Mouse (Mus musculus): ENCODE results near the gene Wdr70.

The Wdr70 gene

DNA sequence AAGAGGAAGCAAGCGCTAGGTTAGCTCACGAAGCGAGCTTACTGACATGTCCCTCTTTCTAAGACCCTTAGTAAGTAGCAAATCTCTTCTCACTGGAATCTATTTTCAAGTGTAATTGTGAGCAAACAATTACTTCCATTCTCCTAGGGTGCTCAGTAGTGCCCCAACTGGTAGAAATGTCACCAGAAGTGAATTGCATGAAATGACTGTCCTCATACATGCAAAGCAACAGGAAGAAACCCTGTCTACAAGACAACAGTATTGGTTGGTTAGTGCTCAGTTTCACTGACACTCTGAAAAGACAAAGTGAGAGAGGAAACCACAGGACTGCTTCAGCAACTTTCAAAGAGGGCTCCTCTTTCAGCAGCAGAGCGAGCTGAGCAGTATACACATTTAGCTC, 173.6 kb downstream of the Wdr70 start:
- no peak for DNase-seq

DNA sequence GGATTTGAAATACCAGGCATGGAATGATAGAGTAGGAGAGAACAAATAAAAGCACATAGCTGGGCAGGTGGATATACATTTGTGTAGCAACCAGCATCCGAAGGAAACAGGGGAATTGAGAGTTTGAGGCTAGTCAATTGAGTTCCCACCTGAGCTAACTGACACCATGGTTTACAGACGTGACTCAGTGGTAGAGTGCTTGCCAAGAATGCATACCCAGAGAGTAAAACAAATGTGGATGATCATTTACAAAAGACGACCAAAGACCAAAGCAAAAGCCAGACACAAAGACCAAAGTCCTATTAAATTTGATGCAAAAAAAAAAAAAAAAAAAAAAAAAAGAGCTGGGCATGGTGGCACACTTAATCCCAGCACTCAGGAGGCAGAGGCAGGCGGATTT, 175.7 kb downstream of the Wdr70 start:
- DNase-seq, result no peak

DNA sequence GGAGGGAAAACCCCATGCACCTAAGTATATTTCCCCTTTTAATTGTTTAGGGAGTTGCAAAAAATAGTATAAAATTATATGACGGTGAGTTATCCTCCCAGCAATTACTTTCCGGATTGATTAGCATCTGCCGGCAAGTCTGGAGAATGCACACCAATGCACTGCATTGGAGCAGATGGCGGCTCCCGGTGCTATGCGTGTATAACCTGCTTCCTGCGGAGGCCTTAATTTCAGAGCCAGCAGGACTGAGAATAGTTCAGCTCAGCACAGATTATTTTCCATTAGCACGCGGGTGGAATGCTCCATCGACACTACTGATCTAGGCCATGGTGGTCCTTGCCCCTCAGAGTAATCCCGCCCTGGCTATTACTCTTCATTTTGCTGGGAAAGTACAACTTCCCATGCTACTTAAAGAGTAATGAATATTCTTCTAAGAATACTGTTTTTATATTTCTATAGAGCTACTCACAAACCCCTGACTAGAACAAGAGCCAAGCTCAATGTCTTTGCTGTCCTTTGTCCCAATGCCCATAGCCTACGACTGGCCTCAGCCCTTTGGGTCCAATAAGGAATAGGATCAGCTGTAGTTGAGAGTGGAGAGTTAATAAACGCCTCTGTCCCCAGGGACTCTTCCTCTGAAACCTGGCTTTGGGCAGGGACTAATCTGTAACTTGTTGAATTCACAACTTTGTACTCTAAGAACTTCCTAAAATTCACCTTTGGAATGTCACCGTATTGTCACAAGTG, 176.5 kb downstream of the Wdr70 start:
- no peak for DNase-seq

DNA sequence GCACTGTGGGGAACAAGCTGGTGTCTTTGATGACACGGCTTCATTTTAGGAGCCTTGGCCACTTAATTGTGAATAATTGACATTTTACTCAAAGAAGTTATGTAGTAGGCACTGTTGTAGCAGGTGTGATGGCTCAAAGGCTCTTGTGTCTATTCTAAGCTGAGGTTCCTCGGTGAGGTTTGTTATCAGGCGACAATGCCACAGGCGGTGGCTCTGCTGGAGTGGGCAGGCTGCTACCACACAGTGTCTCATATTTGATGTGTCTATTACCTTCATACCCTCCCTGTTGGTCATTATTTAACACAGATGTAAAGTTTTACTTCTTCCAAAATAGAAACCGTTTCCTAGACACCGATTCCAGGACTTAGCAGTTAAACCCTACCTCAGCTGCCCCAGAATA, 177.9 kb downstream of the Wdr70 start:
- DNase-seq, result no peak

DNA sequence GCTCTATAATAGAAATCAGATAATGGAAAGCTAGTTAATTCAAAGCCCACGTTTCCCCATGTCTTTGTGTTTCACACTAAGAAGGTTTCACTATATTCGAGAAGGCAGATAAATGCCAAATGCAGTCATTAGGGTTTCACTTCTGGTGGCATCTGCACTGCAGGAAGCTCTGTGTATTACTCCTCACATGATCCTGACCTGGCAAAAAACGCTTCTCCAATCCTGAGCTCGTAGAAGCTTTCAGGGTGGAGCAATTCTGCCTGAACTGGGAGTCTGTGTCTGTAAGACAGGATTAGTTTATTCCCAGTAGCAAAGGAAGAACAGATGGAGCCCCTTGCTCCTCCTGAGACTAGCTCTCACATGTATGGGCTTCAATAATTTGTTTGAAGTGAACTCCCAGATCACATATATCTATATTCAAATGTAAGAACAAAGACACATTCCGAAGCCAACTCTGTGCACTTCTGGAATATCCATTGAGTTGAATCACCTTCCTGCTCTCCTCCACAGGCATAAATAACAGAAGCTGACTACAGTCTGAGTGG, 192.4 kb downstream of the Wdr70 start:
- no peak for DNase-seq

DNA sequence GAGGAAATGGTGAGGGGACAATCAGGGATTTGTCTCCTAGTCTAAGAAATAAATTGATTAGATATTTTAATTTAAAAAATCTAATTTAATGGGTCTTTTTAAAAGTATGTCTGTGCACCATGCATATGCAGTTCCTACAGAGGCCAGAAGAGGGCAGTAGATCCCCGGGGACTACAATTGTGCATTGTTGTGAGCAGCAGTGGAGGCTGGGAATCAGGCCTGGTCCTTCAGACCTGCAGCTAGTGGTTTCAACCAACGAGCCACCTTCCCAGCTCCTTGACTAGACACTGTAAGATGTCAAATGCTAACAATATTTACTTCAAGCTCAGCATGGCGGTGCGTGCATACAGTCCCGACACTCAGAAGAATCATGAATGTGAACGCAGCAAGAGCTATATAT, 199.7 kb downstream of the Wdr70 start:
- no peak for DNase-seq

DNA sequence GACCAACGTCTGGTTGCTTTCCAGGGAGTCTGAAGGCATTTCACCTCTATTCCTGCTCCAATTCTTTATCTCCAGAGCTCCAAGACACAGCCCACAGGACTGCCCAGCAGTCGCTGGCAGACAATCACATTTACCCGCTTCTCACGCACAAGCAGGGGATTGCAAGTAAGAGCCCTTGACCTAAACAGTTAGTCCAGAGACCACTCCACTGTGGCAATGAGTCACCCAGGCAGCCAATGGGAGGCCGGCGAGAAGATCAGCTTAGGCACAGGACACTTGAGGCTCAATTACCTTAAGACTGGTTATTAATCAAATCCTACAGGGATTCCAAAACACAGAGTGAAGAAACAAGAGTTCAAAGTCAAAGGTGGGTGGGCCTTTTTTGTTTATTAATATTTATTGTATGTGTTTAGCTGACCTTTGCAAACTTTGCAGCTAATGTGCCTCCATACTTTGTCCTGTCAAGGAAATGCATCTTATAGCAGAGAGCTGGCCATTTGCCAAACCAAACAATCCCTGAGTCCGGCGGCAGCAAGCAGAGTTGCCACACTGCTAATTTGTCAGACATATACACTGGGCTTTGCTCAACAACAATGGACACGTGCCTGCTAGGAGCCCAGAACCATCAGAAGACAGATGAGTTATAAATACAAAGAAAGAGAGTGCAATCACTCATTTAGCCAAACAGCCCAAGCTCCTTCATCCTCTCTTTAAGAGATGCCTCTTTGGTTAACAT, 207.3 kb downstream of the Wdr70 start:
- DNase-seq, result no peak

DNA sequence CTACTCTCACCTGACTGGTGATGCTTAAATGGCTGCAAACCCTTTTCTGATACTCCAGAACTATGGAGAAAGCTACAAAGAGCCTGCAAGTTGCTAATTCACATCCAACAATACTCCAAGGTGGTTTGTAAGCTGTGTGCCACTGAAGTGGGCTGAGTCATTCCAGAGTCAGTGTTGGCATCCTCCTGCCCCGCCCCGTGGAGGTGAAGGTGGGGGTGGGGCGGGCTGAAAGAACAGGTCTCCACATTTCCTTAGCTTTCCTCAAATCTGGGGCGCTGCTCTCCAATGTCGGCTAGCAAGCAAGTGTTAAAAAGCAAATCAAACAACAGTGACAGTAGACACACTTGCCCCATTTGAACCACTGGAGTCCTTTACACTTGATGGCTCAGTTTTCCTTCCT, 208.7 kb downstream of the Wdr70 start:
- no peak for DNase-seq

DNA sequence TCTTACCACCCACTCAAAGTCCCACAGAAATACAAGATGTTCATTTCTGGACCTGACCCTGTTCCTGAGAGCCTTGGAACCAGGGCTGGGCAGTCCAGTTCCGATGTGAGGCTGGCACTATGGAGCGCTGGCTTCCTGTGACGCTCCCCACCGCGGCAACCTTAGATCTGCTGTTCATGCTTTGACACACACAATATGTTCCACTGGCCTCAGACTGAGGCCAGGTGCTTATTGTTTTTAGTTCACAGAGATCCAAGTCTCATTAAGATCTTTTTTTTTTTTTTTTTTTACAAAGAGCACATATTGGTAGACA, 209.7 kb downstream of the Wdr70 start:
- no peak for DNase-seq

DNA sequence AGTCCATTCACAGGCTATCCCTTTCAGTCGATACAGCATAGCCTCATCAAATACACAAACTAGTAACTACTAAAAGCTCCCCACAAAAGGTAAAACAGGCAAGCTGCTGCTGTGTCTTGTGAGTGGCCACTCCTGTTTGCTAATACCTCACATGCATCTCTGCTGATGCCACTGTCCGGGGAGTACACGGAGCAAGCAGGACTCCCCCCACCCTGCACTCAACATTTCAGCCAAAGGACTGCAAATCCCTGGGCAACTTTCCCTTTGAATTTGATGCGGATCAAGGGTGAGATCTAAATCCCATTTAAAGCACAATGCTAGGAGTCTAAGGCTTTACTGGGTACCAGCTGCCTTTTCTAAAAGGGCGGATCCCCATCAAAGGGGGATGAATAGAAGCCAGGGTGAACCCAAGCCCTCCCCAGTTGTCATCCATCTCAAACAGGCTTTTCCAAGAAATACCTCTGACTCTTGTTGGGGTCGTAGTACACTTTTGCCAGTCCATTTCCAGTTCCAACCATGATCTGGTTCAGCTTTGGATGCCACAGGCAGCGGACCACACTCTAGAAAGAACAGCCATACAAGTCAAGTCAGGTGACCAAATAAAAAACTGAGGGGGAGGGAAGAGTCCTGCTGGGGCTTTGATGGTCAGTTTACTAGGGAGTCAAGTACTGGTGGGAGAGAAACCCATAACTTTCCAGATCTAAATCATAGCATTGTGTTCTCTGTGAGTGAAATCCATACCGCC, 210.2 kb downstream of the Wdr70 start:
- DNase-seq, result no peak

DNA sequence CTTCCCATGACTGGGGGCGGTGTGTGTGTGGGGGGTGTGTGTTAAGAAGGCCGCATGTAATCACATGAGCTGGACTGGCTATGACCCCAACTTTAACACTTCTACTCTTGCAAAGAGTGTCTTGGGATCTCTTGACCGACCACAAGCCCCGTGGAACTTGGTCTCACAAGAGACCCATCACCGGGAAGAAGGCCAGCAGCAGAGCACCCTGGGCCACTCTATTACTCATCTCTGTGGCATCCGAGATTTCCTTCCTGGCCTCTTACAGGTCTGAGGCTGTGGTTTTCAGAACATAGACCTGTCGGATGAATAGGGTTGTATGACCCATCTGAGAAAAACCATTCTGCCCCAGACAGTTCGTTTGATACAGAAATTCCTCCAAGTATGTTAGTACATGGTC, 212.4 kb downstream of the Wdr70 start:
- DNase-seq, result no peak

DNA sequence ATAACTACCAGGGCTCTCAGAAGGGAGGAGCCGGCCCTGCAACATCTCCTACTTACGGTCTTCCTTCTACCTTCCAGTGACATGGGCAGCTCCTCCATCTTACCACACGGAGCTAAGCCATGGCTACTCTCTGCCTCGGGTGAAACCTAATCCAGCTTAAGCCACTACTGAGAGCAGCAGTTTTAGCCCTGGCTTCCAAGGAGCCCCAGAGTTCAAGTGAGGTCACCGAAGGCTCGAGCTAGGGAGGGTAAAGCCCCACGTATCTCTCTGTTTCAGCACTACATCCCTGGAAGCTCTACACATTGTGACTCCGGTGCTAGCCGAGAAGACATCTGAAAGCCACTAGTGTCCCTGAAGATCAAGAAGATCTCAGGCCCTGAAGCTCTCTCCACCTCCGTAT, 213.9 kb downstream of the Wdr70 start:
- DNase-seq, result no peak

DNA sequence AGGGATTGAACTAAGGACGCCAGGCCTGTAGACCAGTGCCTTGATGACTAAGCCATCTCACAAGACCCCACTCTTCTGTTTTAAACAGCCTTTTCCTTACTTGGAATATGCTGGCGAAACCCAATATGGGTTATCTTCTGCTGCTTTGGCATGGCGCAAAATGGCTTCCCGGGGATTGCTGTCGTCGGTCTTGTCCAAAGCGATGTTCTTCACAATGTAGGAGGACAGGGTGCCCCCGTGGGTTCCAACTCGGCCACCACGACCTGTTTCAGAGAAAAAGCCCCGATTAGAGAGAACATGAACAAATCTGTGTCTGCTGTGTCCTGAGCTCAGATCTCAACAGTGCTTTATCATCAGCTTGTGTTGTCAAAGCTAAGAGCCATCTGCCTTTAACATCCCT, 214.8 kb downstream of the Wdr70 start:
- DNase-seq, result no peak

DNA sequence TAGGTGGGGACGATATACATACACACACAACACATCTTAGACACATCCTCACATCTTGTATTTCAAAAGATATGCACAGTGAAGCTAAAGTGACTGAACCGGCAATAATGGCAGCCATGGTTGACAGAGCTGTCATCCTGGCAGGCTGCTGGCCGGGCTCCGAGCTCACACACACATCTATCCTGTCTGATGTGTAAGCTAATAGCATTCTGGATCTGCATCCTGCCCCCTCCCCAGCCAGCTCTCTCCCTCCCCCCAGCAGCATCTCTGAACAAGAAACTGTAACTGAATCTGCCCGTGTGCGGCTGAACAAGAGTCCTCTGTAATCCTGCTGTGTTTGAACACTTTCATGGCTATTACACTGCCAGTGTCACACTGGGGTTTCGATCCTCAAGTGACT, 219.1 kb downstream of the Wdr70 start:
- DNase-seq, result no peak

DNA sequence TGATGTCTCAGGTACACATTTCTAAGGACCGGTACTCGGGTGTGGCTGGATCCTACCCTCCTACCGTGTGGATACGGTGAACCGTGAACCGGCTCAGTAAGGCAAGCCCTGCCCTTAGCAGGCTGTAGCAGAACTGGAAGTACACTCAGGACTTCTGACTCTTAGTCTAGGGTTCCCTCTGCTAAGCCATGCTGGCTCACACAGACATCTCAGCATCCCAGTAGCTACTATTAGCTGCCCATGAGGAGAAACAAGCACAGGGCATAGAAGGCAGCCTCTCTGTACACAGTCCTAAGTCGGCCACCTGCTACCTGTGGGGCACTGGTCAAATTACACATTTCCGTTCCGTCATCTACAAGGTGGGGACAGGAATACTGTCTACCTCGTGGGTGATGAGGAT, 220.1 kb downstream of the Wdr70 start:
- DNase-seq, result no peak

DNA sequence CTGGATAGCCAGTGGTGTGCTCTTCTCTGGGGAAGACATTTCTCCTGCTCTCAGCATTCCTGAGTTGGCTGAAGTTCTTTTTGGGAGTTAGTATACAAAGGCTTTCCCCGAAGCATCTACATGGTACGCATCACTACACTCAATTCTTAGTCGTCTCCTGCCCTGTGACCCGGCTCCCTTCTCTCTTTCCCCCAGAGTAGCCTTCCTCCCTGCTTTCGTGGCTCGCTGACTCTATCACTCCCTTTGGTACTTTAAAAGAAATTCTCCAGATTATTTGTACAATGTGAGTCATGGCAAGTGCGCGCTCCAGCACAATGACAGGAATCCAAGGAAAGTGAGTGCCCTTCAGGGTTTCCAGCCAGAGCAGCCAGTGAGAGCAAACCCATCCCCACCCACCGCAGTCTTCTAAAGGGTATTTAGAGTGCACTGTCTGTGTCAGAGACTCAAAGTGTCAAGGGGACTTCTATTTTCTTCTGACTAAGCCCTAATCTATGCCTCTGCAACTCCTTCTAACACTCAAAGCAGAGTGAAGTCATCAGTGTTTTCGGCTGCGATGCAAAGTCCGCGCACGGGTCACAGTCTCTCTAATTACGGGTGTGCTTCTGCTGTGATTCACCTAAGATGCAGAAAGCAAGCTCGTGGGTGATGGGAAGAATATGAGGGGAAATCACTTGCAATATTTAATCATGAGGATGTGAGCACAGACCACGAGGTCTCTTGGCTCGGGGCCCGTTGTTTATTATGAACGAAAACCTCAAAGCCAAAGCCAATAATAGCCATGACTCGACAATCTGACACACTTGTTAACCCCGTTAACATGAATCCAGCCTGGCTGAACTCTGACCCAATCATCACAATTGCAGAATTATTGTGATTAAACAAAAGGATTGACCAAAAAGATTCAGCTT, 221.2 kb downstream of the Wdr70 start:
- DNase-seq, result peak in 1 of 2 experiments; percentile 10

DNA sequence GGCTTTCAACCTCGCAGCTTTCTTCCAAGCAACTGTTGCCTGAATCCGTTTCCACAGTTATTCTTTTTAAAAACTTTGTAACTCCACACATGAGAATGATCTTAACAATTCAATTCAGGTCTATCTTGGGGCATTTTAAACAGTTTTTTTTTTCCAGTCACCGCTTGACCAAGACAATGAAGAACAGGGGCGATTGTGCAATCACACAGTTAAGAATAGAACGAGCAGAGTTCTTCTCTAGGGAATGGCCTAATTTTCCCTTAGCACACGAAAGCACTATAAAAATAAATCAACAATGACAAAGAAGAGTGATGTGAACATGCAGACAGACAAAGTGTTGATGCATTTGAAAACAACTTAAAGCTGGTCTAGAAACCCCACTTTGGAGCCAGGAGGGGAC, 223.1 kb downstream of the Wdr70 start:
- no peak for DNase-seq

DNA sequence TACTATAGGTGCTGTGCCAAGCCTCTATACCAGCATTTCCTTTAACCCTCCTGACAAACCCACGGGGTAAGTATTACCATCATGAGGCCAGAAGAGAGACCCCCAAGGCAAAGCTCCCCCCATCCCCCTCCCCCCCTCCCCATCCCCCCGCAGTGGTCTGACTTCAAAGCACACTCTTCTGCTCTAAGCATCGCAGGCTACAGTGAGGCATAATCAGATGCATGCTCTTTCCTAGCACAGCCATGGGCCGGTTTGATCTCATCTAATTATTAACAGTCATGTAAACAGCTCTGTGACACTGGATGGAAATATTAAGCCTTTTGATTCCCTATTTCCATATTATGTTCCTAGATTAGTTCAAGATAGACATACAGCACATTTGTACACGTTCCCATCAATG, 226.5 kb downstream of the Wdr70 start:
- no peak for DNase-seq

DNA sequence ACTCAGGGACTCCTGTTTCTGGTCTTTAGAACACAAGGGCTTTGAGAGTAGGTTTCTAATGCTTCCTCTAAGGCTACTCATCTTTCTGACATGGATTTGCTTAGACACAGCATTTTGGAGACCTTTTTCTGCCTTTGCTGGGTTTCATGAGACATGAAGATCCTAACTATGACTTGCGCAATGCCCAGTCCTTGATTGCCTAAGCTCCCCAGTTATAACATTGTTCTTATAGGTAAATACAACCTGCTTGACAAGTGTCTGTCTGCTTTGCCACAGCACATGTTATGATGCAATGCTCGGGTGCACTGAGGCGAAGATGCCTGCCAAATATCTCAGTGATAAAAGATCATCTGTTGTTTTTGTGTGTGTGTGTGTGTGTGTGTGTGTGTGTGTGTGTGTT, 233.7 kb downstream of the Wdr70 start:
- no peak for DNase-seq

DNA sequence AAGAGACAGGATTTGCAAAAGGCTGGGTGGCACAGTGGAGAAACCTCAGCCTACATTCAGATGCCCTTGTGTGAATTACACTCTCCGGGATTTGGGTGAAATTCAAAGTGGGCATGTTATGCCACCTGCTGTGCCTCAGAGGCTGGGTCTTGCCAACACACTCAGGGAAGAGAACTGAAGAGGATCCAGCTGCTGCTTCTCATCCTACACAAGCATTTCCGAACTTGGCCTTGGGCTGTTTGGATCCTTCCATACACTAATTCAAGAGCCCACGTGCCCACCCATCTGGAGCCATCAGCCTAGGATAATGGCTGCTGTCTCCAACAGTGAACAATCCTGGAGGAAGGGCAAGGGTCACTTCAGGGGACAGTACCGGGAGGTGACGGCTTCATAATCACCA, 235.7 kb downstream of the Wdr70 start:
- no peak for DNase-seq

DNA sequence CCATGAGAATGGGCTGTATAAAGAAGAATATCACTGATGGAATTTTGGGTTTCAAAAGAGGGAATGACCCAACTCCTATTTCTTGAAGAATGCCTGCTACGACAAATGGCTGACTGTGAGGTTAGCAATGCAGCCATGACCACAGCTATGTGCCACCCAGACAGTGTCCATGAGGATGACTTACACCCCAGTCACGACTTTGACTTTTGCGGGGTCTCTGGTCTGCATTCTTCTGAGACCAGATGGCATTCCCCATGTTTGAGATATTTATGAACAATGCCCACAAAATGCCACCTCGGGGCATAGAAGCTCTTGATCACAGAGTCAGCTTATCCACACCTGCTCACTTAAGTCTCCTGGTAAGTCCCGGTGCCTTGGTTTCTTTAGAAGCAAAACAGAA, 236.1 kb downstream of the Wdr70 start:
- no peak for DNase-seq

DNA sequence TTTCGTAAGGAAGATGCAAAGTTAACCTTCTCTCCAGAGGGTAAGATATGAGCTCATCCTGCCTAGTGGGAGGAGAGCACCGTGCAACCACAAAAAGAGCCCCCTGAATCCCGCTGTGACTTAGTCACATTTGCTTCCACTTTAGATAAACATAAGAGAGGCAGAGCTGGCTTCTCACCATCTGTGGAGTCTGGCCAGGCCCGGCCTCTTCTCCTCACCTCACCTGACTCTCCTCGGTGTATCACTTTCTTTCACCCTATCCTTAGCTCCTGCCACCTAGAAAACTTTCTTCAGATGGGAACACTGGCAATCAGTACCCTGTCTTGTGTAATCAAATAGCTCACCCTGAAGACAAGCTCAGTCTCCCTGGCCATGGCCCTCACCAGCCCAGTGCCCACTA, 240.2 kb downstream of the Wdr70 start:
- DNase-seq, result no peak

DNA sequence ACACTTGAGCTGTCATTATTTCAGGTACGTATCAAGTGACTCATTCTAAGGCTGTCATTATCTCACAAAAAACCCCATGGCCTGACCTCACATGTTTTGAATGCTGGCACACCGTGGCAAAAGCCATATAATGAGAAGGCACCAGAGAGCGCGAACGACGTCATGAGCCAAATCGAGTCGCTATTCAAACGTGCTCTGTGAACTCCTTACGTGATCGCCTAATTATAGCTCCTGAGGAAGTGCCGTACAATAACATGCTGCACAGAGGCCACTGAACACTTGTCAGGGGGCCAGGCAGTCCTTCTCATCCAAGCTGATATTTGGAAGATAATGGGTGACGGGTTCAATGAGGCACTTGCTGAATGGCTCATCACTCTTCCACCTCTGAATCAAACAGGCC, 241.6 kb downstream of the Wdr70 start:
- no peak for DNase-seq
